Mouse (Mus musculus) kidney, postnatal 25 days (tissue): ENCODE data around the gene Mctp1.

Source experiments
- DNase-seq, 2 experiments: peaks; one replicate each; pipeline ENCODE4 v3.0.0; 2021; ENCODE audit warnings: mixed read lengths in 2 of 2

Mctp1 gene

DNA sequence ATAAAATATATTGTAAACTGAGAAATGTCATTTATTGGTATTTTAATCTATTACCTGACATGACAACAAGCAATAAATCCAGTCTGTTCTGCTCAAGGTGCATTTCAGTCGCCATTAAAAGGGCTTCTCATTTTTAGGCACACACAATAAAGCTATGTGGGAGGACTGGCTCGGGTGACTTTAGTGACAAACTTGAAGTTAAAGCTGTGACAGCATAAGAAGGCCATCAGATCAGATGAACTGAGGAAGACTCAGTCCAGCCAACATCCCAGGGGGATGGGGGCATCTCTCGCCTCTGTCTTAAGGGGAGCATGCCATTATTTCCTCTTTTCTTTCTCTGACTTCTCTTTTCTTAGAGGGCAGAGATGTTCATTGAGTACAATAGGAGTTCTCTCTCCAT lies 453.7 kb downstream of the Mctp1 start:
- DNase-seq = no peak

DNA sequence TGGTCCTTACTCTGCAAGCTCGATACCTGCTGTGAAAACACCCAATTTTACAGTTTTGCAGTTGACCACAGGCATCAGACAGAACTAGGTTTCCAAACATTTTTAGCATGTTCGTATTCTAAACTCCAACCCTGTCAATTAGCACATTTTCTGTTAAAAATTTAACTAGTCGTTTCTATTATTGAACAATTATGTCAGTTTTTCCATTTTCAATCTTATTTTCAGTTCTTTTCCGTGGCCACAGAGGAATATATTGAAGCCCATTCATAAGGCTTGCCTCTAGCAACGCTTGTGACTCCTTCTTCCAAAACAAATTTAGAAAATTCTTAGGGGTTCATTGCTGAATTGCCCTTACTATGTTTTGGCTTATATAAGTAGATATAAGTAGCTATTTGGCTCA lies 456.4 kb downstream of the Mctp1 start:
- DNase-seq = no peak

DNA sequence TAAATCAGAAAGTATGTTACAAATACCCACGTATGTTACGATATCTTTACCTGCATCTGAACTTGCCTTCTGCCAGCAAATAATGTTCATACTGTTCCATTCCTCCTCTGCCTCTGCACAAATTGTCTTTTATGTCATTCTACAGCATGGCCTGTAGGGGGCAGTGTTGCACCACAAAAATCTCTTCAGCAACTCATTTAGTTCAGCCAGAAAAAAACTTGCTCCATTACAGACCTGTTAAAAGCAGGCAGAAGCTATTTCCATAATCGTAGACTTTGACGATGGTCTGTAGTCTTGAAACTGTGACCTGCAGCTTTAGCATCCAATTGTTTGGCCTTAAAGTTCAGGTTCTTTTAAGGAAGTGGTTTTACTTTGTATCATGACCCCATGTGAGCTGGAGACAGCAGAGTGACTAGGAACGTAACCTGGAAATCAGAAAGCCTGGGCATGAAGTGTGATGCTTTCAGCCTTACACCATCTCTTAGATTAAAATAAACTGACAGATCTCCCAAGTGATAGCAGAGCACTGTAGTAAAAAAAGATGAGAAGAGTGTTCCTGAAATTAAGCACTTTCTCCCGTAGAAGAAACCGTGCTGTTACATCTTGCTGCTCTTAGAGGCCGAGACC lies 460.4 kb downstream of the Mctp1 start:
- peak; percentile 18 to 46 for DNase-seq

DNA sequence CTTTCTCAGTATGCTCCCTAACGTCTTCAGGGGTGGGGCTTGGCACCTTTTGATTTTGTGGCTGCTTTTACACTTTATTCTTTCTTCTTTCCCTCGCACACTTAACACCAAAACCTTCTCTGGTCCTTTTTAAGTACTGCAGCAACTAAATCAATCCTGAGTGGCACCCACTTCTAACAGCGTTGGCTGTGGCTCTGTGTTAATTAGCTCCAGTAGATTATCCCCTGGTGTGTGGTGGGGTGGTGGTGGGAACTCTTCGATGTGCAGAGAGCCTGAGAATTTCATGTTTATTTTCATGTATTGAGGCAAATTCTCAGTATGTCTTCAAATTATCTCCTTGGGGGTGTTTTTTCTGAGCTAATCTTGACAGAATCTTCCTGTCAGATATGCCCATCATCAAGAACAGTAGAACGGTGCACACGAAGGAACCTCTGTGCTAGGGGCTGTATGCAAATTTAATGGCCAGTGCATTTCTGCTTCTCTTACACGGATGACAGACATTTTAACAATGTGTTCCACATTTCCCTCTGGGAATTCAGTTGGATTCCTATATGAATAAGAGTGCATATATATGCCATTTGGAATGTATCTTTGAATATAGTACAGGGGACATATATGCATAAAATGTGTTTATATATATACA lies 466.2 kb downstream of the Mctp1 start:
- no peak for DNase-seq

DNA sequence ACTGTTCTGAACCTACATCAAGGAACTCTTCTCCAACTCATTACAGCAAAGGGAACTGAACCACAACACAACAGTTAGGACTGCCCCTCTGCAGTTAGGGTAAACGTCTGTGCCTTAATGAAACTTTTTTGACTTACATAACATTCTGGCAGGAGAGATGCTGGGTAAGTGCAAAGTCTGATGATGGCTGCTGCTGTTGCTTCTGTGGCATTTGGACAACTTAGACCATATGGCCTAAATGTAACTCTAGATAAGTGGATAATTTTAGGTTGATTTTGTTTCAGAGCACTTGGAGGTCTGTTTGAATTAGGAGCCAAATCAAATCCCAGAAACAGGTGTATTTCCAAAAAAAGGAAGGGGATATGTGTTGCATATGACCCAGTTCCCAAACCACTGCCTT lies 470.0 kb downstream of the Mctp1 start:
- no peak for DNase-seq

DNA sequence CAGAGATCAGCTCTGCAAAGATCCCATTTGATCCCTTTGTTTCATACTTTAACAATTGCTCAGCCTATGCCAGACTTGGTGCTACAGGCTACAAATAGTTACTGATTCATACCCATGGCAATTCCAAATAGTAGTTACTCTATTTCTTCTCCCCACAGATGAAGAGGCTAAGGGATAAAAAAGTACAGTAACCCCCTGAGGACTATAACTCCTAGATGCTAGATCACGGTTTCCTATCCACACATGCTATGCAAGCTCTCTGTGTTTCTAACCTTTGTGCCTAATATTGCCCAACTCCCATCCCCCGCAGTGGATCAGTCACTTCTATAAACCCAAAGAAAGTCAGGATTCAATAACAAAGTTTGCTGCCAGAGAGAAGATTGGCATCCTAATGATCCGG lies 470.7 kb downstream of the Mctp1 start:
- DNase-seq = no peak

DNA sequence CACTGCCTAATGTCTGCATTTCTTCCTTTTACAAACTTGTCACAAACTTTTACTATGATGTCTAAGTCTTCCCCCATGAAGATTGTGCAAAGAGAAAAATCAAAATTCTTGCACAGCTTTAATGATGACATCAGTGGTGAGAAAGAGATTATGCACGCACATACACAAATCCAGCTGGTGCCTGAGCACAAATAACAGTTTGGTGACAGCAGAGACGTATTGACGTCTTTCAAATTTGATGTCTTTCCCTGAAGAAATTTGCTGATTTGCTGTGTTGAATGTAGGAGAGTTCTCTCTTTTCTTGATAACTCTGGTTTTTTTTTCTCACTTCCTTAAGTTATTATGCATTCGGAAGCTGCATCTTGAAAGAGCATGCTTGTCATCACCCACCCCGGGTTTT lies 472.7 kb downstream of the Mctp1 start:
- DNase-seq = no peak

DNA sequence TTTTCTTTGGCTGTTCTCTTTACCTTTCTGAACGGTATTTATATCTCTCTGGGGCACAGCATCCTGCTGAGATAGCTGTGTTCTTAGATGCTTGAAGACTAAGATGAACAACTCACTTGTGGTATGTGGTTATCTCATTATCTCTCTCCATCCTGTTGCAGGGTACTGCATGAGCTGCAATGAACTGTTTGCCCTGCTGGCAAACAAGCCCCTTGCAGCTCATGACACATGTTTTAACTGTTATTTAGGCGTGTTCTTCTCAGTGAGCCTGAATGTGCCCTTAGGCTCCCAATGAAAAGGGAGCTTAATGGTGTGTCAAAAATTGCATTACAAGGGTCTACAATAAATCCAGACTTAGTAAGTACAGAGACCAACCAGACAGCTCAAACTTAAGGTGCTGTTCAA lies 473.7 kb downstream of the Mctp1 start:
- DNase-seq = no peak

DNA sequence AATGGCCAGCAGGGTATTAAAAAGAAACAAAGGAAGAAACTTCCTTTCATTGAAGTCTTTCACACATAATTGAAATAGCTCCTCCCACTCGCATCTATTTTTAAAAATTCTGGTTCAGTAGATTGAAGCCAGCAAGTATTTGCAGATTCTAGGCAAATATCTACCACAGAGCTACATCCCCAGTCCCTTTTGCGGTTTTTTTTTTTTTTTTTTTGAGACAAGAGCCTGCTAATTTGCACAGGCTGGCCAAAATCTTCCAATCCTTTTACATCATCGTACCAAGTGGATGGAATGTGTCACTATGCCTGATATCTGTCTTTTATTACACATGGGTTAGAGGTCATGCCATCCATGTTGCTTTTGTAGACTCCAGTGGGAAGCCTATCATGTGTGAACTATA lies 486.0 kb downstream of the Mctp1 start:
- no peak for DNase-seq

DNA sequence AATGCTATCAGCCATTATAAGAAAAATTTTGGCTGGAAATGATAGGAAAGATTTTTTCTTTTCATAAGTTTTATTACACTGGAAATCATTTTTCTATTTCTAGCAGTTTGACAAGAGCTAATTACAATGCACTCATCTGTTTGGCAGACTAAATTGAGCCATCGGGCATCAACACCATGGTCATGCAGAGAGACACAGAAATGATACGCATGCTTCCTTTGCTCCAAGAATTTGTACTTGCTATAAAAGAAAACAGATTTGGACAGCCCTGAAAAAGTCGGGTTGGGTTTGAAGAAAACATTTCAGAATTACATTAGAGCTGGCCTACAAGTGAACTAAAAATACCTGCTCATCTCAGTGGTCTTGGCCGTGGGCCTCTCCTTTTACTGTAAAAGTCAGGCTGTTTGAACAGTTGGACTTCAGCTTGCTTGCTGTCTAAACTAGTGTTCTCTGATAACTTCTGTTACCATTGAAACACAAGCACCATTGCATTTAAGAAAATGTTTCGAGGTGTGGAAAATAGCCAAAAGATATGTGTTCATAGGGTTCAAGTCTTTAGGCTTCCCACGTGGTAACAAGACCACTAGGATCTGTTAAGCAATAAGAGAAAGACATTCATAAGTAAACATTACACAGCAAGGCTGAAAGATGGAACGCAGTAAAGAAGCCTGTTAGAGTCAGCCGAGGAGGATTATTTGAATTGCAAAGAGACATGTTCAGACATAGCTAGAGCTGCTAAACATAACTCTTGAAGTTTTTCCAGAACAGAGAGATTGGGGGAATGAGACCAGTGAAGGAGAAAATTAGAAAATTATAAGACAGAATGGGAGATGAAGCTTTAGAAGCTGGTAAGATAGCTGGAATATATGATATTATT lies 493.8 kb downstream of the Mctp1 start:
- DNase-seq = no peak

DNA sequence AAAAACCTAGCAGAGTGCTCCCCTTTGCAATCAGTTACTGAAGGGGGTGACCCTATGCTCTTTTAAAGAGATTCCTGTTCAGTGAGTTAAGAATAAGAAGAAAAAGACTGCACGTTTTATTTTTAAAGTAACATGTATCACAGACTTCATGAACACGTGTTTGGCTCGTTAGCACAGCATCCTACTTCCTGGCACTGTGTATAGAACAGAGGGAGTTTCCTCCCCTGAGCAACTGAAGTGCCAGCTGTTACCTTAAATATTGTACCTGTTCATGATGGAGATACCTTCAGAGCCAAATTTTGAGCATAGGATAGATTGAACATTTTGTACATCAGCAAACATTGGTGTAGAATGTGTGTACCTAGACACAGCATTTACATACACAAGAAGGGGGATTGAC lies 494.7 kb downstream of the Mctp1 start:
- no peak for DNase-seq

DNA sequence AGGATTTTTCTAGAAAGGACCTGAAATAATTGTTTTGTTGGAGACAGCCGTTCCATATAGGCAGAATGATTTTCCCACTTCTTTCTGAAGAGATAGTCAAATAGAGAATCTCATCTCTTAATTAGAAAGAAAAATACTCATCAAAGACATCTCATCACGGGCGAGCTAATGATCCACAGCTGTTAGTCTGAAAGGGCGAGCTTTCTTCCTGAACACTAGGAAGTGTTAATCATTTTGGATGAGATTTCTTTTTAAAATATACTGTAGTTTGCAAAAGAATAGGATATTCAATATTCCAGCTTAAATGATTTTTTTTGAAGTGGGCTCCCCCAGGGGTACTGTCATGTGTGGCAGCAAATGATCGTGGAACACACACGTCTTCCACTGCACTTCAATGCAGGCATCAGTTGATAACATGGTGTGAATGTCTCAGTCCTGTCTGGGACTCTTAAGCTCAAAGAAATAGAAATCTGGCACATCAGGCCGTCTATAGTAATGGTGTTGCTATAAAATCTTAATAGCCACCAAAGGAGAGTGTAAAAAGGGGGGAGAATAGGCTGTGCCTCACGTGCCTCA lies 500.3 kb downstream of the Mctp1 start:
- DNase-seq = no peak

DNA sequence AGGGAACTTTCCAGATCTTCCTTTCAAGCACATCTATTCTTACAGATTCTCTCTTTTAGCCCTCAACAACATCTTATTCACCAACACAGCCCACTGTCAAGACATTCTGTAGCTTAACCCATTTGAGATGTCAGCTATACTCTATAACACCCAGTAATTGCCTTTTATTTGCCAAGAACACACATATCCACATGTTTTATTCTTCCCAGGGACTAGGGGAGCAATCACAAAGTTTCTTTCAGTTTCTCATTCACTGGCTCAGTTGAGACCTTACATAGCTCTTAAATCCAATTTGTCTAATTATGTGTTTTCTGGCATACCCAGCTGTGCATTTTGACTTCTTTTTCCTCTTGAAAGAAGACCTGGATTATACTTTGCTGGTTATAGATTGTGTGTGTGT lies 508.7 kb downstream of the Mctp1 start:
- DNase-seq = no peak

DNA sequence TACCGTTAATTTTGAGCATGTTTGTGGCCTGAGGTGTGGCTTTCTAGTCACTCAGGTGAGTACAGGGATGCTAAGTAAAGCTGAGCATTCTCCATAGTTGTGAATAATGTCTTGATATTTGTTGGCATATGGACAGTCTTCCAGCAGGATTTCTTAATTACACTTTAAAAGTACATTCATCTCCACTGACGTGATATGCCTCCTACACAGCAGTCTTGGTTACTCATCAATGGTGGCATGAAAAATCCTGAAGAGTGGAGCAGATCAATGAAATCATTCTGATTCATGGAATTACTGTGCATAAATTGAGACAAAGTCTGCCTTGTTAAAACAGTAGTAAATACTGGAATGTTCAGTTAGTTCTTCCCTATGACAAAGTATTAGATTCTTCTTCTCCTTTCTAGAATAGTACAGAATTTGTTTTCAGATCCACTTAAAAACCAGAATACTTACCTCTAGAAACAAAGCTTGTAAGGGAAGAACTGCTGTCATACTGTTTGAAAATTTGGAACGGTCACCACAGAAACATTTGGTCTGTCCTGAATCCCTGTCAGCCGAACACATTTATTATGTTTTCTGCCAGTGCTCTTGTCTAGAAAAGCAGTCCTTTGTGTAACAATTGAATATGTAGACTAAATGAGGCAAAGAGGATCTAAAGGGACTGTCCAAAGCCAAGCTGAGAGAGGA lies 511.6 kb downstream of the Mctp1 start:
- DNase-seq = no peak

DNA sequence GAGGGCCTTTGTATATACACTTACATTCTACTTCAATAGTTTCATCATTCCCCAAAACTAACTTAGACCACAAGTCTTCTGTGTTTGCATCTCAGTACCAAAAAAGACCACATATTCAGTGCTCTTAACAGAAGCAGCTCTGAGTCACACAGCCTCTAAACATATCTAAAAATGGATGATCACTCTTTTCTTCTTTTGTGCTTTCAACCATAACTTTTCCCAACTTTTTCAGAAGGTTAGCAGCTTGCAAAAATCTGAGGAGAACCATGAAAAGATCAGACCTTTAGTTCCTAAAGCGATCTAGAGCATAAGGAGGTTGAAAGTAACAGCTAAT lies 512.1 kb downstream of the Mctp1 start:
- no peak for DNase-seq

DNA sequence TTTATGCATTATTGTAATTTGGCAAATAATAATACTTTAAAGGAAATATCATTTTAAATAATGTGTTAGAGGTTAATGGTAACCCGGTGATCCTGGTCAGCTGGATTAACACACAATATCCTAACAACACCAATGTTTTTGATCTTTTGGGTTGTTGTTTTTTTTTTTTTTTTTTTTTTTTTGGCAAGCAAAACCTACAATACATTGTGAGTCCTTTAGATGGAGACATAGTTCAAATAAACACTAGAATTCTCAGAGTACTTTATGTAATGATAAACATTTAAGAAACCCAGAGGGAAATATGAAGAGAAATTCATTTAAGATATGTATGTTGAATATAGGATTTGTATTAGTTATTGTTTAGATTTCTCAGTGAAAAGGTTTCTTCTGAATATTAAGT lies 534.0 kb downstream of the Mctp1 start:
- no peak for DNase-seq

DNA sequence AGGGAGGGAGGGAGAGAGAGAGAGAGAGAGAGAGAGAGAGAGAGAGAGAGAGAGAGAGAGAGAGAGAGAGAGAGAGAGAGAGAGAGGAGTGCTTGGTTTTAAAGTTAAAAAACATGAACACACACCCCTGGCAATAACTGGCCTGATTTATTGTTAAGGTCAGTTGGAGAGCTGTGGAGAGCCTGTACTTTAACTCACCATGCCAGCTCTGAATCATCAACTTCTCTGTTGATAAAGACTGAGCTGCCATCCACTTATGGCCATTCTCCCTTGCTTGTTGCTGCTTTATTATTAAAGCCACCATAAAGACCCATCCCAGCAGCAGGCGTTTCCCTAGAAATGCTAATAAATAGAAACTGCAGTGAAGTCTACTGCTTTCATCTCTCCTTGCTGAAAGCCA lies 542.5 kb downstream of the Mctp1 start:
- DNase-seq = no peak

DNA sequence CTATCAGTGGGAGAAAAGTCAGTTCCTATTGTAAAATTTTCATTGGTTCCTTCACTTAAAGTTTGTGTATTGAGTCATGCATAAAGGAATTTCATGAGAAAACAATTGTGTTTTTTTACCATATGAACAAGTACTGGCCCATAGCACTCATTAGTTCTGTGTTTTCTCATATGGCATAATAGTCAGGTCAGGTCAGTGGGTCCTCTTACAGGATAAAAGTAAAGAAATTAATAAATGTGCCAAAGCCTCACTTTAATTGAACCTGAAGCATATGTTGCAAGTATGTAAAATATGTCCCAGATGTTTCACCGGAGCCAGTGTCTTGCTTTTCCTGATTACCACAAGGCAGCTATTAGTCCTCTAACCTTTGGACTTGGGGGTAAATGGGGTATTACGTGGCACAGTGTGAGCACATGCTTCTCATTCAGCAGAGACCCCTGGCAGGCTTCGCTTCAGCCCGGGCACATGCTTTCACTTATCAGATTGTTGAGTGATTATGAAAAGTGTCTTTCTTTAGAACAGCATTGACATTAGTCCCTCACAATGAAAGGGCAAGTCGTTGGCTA lies 543.6 kb downstream of the Mctp1 start:
- DNase-seq = no peak

DNA sequence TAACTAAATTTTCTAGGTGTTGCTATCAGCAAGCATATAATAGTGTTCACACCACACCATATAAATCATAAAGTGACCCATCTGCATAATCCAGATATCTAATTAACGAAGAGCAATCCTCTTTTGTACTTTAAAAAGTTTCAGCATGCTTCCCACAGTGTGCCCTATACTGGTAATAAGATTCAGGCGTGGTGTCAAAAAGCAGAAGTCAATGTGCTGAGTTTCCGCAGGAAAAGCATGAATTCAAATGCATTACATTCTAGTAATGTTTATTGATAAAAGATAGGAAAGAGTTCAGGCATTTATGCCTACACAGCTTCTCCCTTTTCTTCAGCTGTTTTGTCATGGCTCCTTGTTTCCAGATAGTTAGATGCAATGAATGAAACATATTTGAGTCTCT lies 544.8 kb downstream of the Mctp1 start:
- no peak for DNase-seq

DNA sequence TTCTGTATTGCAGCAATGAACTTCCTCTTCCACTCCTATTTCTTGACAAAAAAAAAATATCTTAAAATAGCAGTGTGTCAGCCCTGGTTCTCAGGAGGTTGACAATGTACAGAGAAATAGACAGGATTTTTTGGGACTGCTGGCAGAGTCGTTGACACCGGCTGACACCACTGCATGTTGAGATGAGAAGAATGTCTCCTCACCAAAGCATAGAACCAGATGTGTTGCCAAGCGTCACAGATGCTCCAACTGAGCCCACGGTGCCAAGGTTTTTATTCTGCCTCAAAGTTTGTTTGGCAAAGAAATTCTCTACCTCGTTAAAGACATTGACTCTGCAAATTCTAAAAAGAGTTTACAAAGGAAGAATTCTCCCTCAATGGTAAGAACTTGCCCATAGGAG lies 548.6 kb downstream of the Mctp1 start:
- no peak for DNase-seq

DNA sequence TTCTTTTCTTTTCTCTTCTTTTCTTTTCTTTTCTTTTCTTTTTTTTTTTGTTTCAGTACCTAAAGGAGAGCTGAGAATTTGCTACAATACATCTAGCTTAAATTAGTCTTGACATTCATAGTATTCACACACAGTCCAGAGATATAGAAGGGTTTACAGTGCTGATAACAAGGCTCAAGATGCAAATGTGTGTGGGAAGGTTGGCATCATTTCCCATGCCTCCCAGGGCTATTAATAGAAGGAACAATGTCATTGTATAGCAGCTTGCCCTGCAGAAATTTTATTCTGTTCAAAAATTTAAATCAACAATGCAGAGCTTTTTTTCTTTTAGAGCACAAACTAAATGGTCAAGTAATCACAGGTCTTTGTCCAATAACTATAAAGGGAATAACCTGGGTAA lies 564.9 kb downstream of the Mctp1 start:
- DNase-seq = no peak

DNA sequence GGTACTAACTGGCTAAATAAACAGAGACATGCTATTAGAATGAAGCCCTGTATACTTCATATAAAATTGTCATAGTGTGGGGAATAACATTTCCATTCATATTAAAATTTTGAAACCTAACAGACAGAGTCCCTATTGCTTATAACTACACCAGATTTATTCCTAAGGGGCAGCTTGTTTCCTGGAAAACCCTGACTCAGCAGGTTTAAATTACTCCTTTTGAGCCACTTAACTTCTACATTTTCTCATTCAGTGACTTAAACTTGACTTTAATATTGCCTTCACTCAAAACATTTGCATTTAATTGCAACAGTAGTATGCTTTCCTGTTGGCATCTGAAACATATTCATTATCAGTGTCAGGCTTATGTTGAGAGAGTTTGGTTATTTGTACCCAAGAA lies 583.3 kb downstream of the Mctp1 start:
- no peak for DNase-seq

DNA sequence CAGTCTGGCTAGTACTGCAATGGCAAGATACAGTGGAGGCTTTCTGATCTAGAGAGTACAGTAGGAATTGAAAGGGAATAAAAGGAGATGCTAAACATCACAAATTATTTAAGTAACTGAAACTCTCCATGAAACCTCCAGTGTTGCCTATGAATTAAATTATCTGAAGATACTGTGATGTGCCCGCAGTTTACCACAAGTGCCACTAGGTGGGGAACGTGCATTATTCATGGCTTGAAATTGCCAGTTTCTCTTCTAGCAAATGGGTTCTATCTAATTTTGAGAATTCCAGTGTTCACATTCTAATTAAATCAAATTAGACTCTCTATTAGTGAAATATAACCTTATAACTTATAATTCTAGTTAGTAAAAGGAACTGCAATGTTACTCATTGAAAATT lies 585.1 kb downstream of the Mctp1 start:
- peak in 1 of 2 experiments; percentile 43 for DNase-seq
